Mouse (Mus musculus): ENCODE measurements around the gene Fam210b. TPM values are rescaled to one million over a fixed set of nuclear protein-coding genes. Genes with fewer than 3 reads are reported as not detected.

Gene Fam210b
- polyA plus RNA-seq, 1 experiment from 2014 or later, result 11.7 TPM

GRCm38 (mm10) chr2:172306544-172306943 lies 38.8 kb upstream of the Fam210b start:
- no peak overlapping the region for H3K27ac ChIP-seq
- ATAC-seq (replicated peaks; ENCODE audit: low FRiP score, low read depth), result no peak
- WGBS, result 23% methylated on average over 4 of the region's 4 CpGs
- no peaks in the 10 kb centered on the region for H3K4me1 ChIP-seq (replicated peaks; ENCODE audit: insufficient read depth, low read length)
- no peak overlapping the region for H3K4me3 ChIP-seq (replicated peaks; ENCODE audit: low read depth, low read length)
- no peak overlapping the region for H3K9ac ChIP-seq (ENCODE audit: low read depth, low read length)
- no peaks in the 10 kb centered on the region for H3K36me3 ChIP-seq (ENCODE audit: insufficient read depth, low read length)
- TF ChIP-seq CTCF (IDR thresholded peaks at IDR 0.05; ENCODE audit: low read depth), result no peak
- no peaks in the 10 kb centered on the region for H3K27me3 ChIP-seq (ENCODE audit: insufficient read depth, low read length)
- peak; percentile 14 for DNase-seq (ENCODE audit: low spot score)
- H3K4me2 ChIP-seq (ENCODE audit: low read length), result no peak overlapping the region
- no peaks in the 10 kb centered on the region for H3K9me3 ChIP-seq (replicated peaks; ENCODE audit: low read length)

DNA sequence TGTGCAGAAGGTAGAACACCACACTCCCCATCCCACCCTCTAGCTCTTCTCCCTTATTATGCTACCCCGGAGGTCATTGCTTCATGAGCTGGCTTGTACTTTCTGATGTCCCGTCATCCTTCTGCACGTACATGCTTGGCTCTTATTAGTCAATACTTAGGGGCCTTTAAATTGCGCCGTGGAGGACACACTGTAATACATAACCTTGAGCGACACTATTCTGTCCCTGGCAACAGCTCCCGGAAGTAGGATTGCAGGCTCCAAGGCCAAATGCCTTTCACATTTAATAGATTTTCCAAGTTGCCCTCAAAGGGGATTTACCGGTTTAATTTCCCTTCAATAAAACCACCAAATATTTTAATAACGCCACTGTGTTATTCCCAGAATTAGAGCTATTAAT lies 33.6 kb upstream of the Fam210b start:
- no peak overlapping the region for H3K27ac ChIP-seq
- no peak overlapping the region for H3K4me2 ChIP-seq (ENCODE audit: low read length)
- H3K27me3 ChIP-seq (ENCODE audit: insufficient read depth, low read length), result no peaks in the 10 kb centered on the region
- no peaks in the 10 kb centered on the region for H3K4me1 ChIP-seq (replicated peaks; ENCODE audit: insufficient read depth, low read length)
- no peak for TF ChIP-seq CTCF (IDR thresholded peaks at IDR 0.05; ENCODE audit: low read depth)
- ATAC-seq (replicated peaks; ENCODE audit: low FRiP score, low read depth) (no peak), DNase-seq (ENCODE audit: low spot score) (no peak)
- no peak overlapping the region for H3K4me3 ChIP-seq (replicated peaks; ENCODE audit: low read depth, low read length)
- H3K9ac ChIP-seq (ENCODE audit: low read depth, low read length), result no peak overlapping the region
- WGBS, result 90% methylated on average over 9 of the region's 9 CpGs
- H3K36me3 ChIP-seq (ENCODE audit: insufficient read depth, low read length), result no peaks in the 10 kb centered on the region
- no peaks in the 10 kb centered on the region for H3K9me3 ChIP-seq (replicated peaks; ENCODE audit: low read length)

DNA sequence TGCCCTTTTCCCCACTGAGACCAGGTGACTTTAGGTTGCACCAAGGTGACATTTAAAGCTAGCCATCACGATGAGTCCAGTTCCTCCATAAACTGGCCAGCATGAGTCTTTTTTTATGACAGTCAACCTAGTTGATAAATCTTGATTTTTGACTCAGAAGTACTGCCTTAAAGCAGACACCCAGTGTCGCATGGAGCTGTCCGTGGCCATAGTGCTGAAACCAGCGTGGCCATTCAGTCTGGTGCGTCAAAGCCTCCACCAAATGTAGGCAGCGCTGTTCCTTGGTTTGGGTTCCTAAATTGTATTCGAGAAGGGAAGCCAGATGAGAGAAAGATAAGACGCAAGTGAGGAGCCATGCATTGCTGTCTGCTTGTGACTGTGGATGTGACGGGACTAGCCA lies 24.5 kb upstream of the Fam210b start:
- Histone ChIP-seq H3K9ac (ENCODE audit: low read depth, low read length) (no peak overlapping the region), H3K27ac (no peak overlapping the region), H3K4me2 (ENCODE audit: low read length) (no peak overlapping the region), H3K9me3 (replicated peaks; ENCODE audit: low read length) (no peaks in the 10 kb centered on the region), H3K4me1 (replicated peaks; ENCODE audit: insufficient read depth, low read length) (no peaks in the 10 kb centered on the region), H3K36me3 (ENCODE audit: insufficient read depth, low read length) (no peaks in the 10 kb centered on the region), H3K4me3 (replicated peaks; ENCODE audit: low read depth, low read length) (no peak overlapping the region), H3K27me3 (ENCODE audit: insufficient read depth, low read length) (no peaks in the 10 kb centered on the region)
- WGBS, result 14% methylated on average over 9 of the region's 9 CpGs
- ATAC-seq (replicated peaks; ENCODE audit: low FRiP score, low read depth) (no peak), DNase-seq (ENCODE audit: low spot score) (peak; percentile 87)
- peak; percentile 31; the same call in 1 of the 2 replicates for TF ChIP-seq CTCF (IDR thresholded peaks at IDR 0.05; ENCODE audit: low read depth)

- WGBS, result 49% methylated on average over 8 of the region's 8 CpGs
- no peaks in the 10 kb centered on the region for H3K4me1 ChIP-seq (replicated peaks; ENCODE audit: insufficient read depth, low read length)
- no peak for DNase-seq (ENCODE audit: low spot score)
These were observed 17.1 kb upstream of the Fam210b start for GRCm38 (mm10) chr2:172328248-172328647.

DNA sequence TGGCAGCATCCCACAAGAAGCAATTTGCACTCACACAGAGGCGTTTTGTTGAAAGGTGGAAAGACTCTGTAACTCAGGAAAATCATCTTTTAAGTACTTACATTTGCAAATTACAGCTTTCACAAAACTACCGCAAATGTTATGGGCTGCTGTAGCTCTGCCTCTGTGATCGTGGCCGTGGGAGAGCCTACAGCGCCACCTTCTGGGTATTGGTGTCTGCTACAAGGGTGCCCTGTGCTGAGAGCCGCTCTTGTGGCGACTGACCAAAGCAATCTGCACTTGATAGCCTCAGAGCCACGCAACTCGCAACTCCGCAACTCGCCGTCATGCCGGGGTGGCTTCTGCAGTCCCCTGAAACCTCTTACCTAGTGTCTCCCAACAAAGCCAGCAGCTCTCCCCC lies 16.2 kb upstream of the Fam210b start:
- TF ChIP-seq CTCF (IDR thresholded peaks at IDR 0.05; ENCODE audit: low read depth), result peak; percentile 74
- Histone ChIP-seq H3K4me2 (ENCODE audit: low read length) (no peak overlapping the region), H3K9ac (ENCODE audit: low read depth, low read length) (no peak overlapping the region), H3K4me1 (replicated peaks; ENCODE audit: insufficient read depth, low read length) (no peaks in the 10 kb centered on the region), H3K27me3 (ENCODE audit: insufficient read depth, low read length) (no peaks in the 10 kb centered on the region), H3K4me3 (replicated peaks; ENCODE audit: low read depth, low read length) (no peak overlapping the region), H3K27ac (no peak overlapping the region), H3K9me3 (replicated peaks; ENCODE audit: low read length) (no peaks in the 10 kb centered on the region), H3K36me3 (ENCODE audit: insufficient read depth, low read length) (no peaks in the 10 kb centered on the region)
- ATAC-seq (replicated peaks; ENCODE audit: low FRiP score, low read depth), result no peak
- WGBS, result 6% methylated on average over 13 of the region's 13 CpGs
- peak; percentile 74 for DNase-seq (ENCODE audit: low spot score)

More at GRCm38 (mm10) chr2:172328248-172328647, 17.1 kb upstream of the Fam210b start:
- H3K4me3 ChIP-seq (replicated peaks; ENCODE audit: low read depth, low read length), result no peak overlapping the region
- no peak for ATAC-seq (replicated peaks; ENCODE audit: low FRiP score, low read depth)
- no peaks in the 10 kb centered on the region for H3K36me3 ChIP-seq (ENCODE audit: insufficient read depth, low read length)
- no peaks in the 10 kb centered on the region for H3K27me3 ChIP-seq (ENCODE audit: insufficient read depth, low read length)
- no peaks in the 10 kb centered on the region for H3K9me3 ChIP-seq (replicated peaks; ENCODE audit: low read length)
- TF ChIP-seq CTCF (IDR thresholded peaks at IDR 0.05; ENCODE audit: low read depth), result peak; percentile 7; the same call in 1 of the 2 replicates
- H3K4me2 ChIP-seq (ENCODE audit: low read length), result no peak overlapping the region
- H3K9ac ChIP-seq (ENCODE audit: low read depth, low read length), result no peak overlapping the region
- H3K27ac ChIP-seq, result no peak overlapping the region

DNA sequence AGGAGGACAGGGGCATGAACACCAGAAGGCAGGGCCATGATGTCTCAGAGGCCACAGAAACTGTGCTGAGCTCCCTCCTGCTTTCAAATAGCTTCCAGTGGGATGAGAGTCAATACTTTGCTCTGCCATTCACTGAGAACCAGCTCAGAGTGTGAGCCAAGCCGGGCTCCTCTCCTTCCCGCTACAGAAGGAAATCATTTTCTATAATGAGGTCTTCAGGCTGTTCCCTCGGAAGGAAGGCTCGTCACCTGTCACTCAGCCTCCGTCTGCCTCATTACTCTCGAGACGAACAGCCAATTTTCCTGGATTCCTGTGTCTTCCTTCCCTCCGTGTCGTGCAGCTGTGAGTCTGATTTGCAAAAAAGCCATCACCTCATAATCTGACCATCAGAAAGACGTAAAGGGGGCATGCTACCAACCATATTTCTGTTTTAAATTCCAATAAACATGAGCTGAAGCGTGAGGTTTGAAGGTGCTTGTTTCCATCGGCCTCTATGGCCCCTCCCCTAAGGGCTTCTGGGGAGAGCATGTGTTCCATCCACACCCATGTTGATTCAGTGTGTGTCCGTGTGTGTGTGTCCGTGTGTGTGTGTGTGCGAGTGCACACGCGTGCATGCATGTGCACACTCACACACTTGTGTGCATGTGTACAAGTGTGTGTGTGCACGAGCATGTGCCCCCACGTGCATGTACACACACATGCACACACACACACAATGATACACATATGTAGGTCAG lies 7.0 kb upstream of the Fam210b start:
- WGBS, result 63% methylated on average over 19 of the region's 19 CpGs
- no peak overlapping the region for H3K4me2 ChIP-seq (ENCODE audit: low read length)
- ATAC-seq (replicated peaks; ENCODE audit: low FRiP score, low read depth) (no peak), DNase-seq (ENCODE audit: low spot score) (no peak)
- no peak overlapping the region for H3K27ac ChIP-seq
- no peaks in the 10 kb centered on the region for H3K36me3 ChIP-seq (ENCODE audit: insufficient read depth, low read length)
- H3K4me1 ChIP-seq (replicated peaks; ENCODE audit: insufficient read depth, low read length), result no peaks in the 10 kb centered on the region
- no peaks in the 10 kb centered on the region for H3K27me3 ChIP-seq (ENCODE audit: insufficient read depth, low read length)
- H3K4me3 ChIP-seq (replicated peaks; ENCODE audit: low read depth, low read length), result no peak overlapping the region
- no peaks in the 10 kb centered on the region for H3K9me3 ChIP-seq (replicated peaks; ENCODE audit: low read length)
- no peak overlapping the region for H3K9ac ChIP-seq (ENCODE audit: low read depth, low read length)
- TF ChIP-seq CTCF (IDR thresholded peaks at IDR 0.05; ENCODE audit: low read depth), result no peak
